ENCODE assay signal across 14 mouse cellular contexts in the genomic region with DNA sequence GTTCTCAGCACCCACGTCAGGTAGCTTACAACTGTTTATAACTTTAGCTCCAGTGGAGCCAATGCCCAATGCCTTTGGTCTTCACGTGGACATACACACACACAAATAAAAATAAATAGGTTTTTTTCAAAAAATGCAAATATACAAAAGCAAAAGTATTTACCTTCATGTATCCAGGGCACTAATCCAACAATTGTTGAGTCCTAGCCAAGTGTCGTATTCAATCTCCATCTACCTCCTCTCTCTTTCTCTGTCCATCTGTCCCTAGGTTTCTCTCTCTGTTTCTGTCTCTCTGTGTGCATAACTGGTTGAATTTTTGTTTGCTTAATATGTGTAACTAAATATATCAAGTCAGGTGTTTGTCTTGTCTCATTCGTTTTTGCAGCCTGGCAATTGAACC.
"Had no signal": no experiment of that assay in that cellular context is flagged by ENCODE, and none has a peak within 500 bp of the region (broad histone marks: within the 10 kb centered on the region; RNA-seq: fewer than 3 reads in every experiment).

No protein-coding gene starts in this region.

- DNase-seq: lung, adult 18-20 months; lung, embryonic 14.5 days; lung, postnatal 10 days; lung, postnatal 4 days; midbrain, embryonic 14.5 days; retina, postnatal 1 day; right cerebral cortex, adult 18-20 months; right cerebral cortex, postnatal 25 days; right cerebral cortex, postnatal 4 days; spleen, adult 18-20 months; thymus, adult 18-20 months; thymus, postnatal 14 days; thymus, postnatal 36 days had no signal

- ATAC-seq: midbrain, embryonic 16.5 days had no signal
